ENCODE assay signal across 16 mouse cellular contexts in genomic region chr14:55768555-55768954, GRCm38 (mm10). TPM values are rescaled to one million over a fixed set of nuclear protein-coding genes. Genes with fewer than 3 reads are reported as not detected.
DNase-seq lines count a peak whose midpoint lies in the region; ATAC-seq and TF ChIP-seq lines count a peak whose summit lies in the region.
"Had no signal": no experiment of that assay in that cellular context is flagged by ENCODE, and none has a peak within 500 bp of the region (broad histone marks: within the 10 kb centered on the region; RNA-seq: fewer than 3 reads in every experiment).

No protein-coding gene starts in this region.

- H3K9me3 ChIP-seq in heart, embryonic 14.5 days (ENCODE audit: control insufficient read depth, low read length) = no peaks in the 10 kb centered on the region
- H3K9me3 ChIP-seq in liver, postnatal 0 days (ENCODE audit: low read length) = no peaks in the 10 kb centered on the region
- H3K9me3 ChIP-seq: forebrain, embryonic 13.5 days; kidney, embryonic 15.5 days; limb, embryonic 13.5 days had no signal

- peaks cover 6 to 10% of the 10 kb centered on the region in 2 experiments; a peak in 2 of 4 replicates for H3K4me1 ChIP-seq in heart, embryonic 14.5 days (ENCODE audit: control insufficient read depth in 2 of 2, insufficient read depth in 2 of 2, low read length in 2 of 2)
- peaks cover 8% of the 10 kb centered on the region for H3K4me1 ChIP-seq in liver, postnatal 0 days (ENCODE audit: insufficient read depth)

- no peak overlapping the region for H3K4me2 ChIP-seq in heart, embryonic 14.5 days (ENCODE audit: low read length)
- peak overlapping the region; percentile 68; the same call in 1 of the 2 replicates for H3K4me2 ChIP-seq in liver, postnatal 0 days (ENCODE audit: low read depth, low read length)

- H3K9ac ChIP-seq in heart, embryonic 14.5 days (ENCODE audit: low read length) = peak overlapping the region; percentile 67; the same call in 1 of the 2 replicates
- H3K9ac ChIP-seq in liver, postnatal 0 days (replicated peaks) = no peak overlapping the region; the same call in 1 of the 2 replicates

- TF ChIP-seq EP300 in liver, postnatal 0 days (IDR thresholded peaks at IDR 0.05; ENCODE audit: low read depth) = no peak

- H3K4me3 ChIP-seq in heart, embryonic 14.5 days (ENCODE audit: control insufficient read depth in 1 of 2, insufficient read depth in 1 of 2, low read depth in 1 of 2, low read length in 2 of 2) = no peak overlapping the region
- H3K4me3 ChIP-seq in liver, postnatal 0 days (ENCODE audit: low read depth, low read length) = peak overlapping the region; percentile 41; the same call in 1 of the 2 replicates

- H3K36me3 ChIP-seq in heart, embryonic 14.5 days (ENCODE audit: control insufficient read depth, insufficient read depth, low read length) = 0 out of 2 replicates have a peak, but pooled peaks cover 5% of the 10 kb centered on the region
- H3K36me3 ChIP-seq in liver, postnatal 0 days (replicated peaks; ENCODE audit: insufficient read depth, low read length) = no peaks in the 10 kb centered on the region
- H3K36me3 ChIP-seq: kidney, embryonic 15.5 days had no signal

- H3K27me3 ChIP-seq in heart, embryonic 14.5 days (ENCODE audit: control insufficient read depth, insufficient read depth, low read length) = peaks cover 15% of the 10 kb centered on the region
- peaks cover 14% of the 10 kb centered on the region; the same call in 1 of the 2 replicates for H3K27me3 ChIP-seq in liver, postnatal 0 days (ENCODE audit: insufficient read depth, low read length)

- no peak for ATAC-seq in heart, embryonic 14.5 days (ENCODE audit: insufficient number of reproducible peaks, insufficient read depth, low FRiP score, low read depth)
- no peak for ATAC-seq in liver, postnatal 0 days
- ATAC-seq in granulocyte monocyte progenitor cell, adult 5-6 weeks (replicated peaks; ENCODE audit: poor library complexity, severe bottlenecking) = no peak

- no peak for DNase-seq in heart, postnatal 14 days
- DNase-seq in lung, postnatal 25 days (ENCODE audit: low spot score) = peak; percentile 52
- no peak for DNase-seq in lung, postnatal 4 days
- peak; percentile 64 for DNase-seq in fibroblast of lung, adult 2 months (ENCODE audit: low read depth)
- no peak for DNase-seq in liver, postnatal 0 days
- DNase-seq in adipocyte (ENCODE audit: low spot score) = no peak
- DNase-seq: B cell, adult 2 months; gastrocnemius, postnatal 10 days had no signal

- intact Hi-C loops in heart, postnatal 14 days (cut with DNase I) = no loop called here

- TF ChIP-seq CTCF in liver, postnatal 0 days (IDR thresholded peaks at IDR 0.05; ENCODE audit: low read depth) = no peak

- no peak overlapping the region for H3K27ac ChIP-seq in heart, embryonic 14.5 days (replicated peaks in 1 of 2; ENCODE audit: control insufficient read depth in 1 of 2, insufficient read depth in 1 of 2, low read depth in 2 of 2, low read length in 2 of 2)
- H3K27ac ChIP-seq in liver, postnatal 0 days (ENCODE audit: low read depth) = no peak overlapping the region
- H3K27ac ChIP-seq: forebrain, embryonic 13.5 days; heart, adult 2 months; hindbrain, embryonic 14.5 days; kidney, embryonic 15.5 days; limb, embryonic 13.5 days had no signal

- 83% methylated on average over 6 of the region's 6 CpGs for WGBS in heart, embryonic 14.5 days
- 66% methylated on average over 6 of the region's 6 CpGs for WGBS in liver, postnatal 0 days (ENCODE audit: insufficient replicate concordance)

RNA-seq across cellular contexts. Expression of gene Ltb4r1, which starts 2.8 kb away (rescaled TPM):
- 0.28 and 0.62 TPM in 2 replicates for polyA plus RNA-seq in heart, embryonic 14.5 days (2014; fragmentation: Nextera tagmentation; extraction: Ambion mirVana)
- total RNA-seq in heart, postnatal 14 days (2021) = under 1 TPM; 0.37 to 0.60 TPM
- 21.6 and 22.0 TPM in 2 replicates for polyA plus RNA-seq in liver, postnatal 0 days (2015; fragmentation: Nextera tagmentation; extraction: Ambion mirVana)
- total RNA-seq in granulocyte monocyte progenitor cell, adult 5-6 weeks (2014; fragmentation: Nextera tagmentation) = 19.4 and 23.3 TPM in 2 replicates
- 19.8 and 25.8 TPM in 2 replicates for total RNA-seq in granulocyte monocyte progenitor cell, adult 5-6 weeks (2017)
- total RNA-seq: adrenal gland, postnatal 25 days had no signal
- polyA plus RNA-seq: forebrain, embryonic 13.5 days; hindbrain, embryonic 14.5 days had no signal

RNA-seq across cellular contexts. Expression of gene Ltb4r2, which starts 7.3 kb away (rescaled TPM):
- 0.24 and 0.27 TPM in 2 replicates for polyA plus RNA-seq in heart, embryonic 14.5 days (2014; fragmentation: Nextera tagmentation; extraction: Ambion mirVana)
- under 1 TPM; 0.12 to 0.17 TPM for total RNA-seq in heart, postnatal 14 days (2021)
- polyA plus RNA-seq in liver, postnatal 0 days (2015; fragmentation: Nextera tagmentation; extraction: Ambion mirVana) = 1.8 and 2.1 TPM in 2 replicates
- total RNA-seq in granulocyte monocyte progenitor cell, adult 5-6 weeks (2014; fragmentation: Nextera tagmentation) = 0.56 and 2.1 TPM in 2 replicates
- 0.34 TPM in 1 of 2 replicates, not detected in the other for total RNA-seq in granulocyte monocyte progenitor cell, adult 5-6 weeks (2017)

RNA-seq across cellular contexts. Expression of gene Cideb, which starts 10.3 kb away (rescaled TPM):
- polyA plus RNA-seq in heart, embryonic 14.5 days (2014; fragmentation: Nextera tagmentation; extraction: Ambion mirVana) = 1.5 and 1.6 TPM in 2 replicates
- total RNA-seq in heart, postnatal 14 days (2021) = 1 to 10 TPM in 1 of 2 experiments, under 1 TPM in 1; 1.00 to 1.0 TPM
- 191 and 192 TPM in 2 replicates for polyA plus RNA-seq in liver, postnatal 0 days (2015; fragmentation: Nextera tagmentation; extraction: Ambion mirVana)
- total RNA-seq in granulocyte monocyte progenitor cell, adult 5-6 weeks (2014; fragmentation: Nextera tagmentation) = not detected in 2 replicates
- total RNA-seq in granulocyte monocyte progenitor cell, adult 5-6 weeks (2017) = not detected in 2 replicates
- total RNA-seq: gastrocnemius, postnatal 10 days had no signal
- polyA plus RNA-seq: hindbrain, embryonic 14.5 days had no signal

RNA-seq across cellular contexts. Expression of gene Adcy4, which starts 15.3 kb away (rescaled TPM):
- 14.8 and 17.7 TPM in 2 replicates for polyA plus RNA-seq in heart, embryonic 14.5 days (2014; fragmentation: Nextera tagmentation; extraction: Ambion mirVana)
- 10 to 100 TPM; 19.8 to 21.1 TPM for total RNA-seq in heart, postnatal 14 days (2021)
- polyA plus RNA-seq in liver, postnatal 0 days (2015; fragmentation: Nextera tagmentation; extraction: Ambion mirVana) = 1.5 and 1.7 TPM in 2 replicates
- not detected in 2 replicates for total RNA-seq in granulocyte monocyte progenitor cell, adult 5-6 weeks (2014; fragmentation: Nextera tagmentation)
- not detected in 2 replicates for total RNA-seq in granulocyte monocyte progenitor cell, adult 5-6 weeks (2017)

RNA-seq across cellular contexts. Expression of gene Ripk3, which starts 20.1 kb away (rescaled TPM):
- 13.6 and 16.1 TPM in 2 replicates for polyA plus RNA-seq in heart, embryonic 14.5 days (2014; fragmentation: Nextera tagmentation; extraction: Ambion mirVana)
- 1 to 10 TPM; 4.4 to 6.1 TPM for total RNA-seq in heart, postnatal 14 days (2021)
- 9.6 and 10.3 TPM in 2 replicates for polyA plus RNA-seq in liver, postnatal 0 days (2015; fragmentation: Nextera tagmentation; extraction: Ambion mirVana)
- 104 and 157 TPM in 2 replicates for total RNA-seq in granulocyte monocyte progenitor cell, adult 5-6 weeks (2014; fragmentation: Nextera tagmentation)
- total RNA-seq in granulocyte monocyte progenitor cell, adult 5-6 weeks (2017) = 40.9 and 42.4 TPM in 2 replicates

Comparison
In these comparisons a context has a peak if more than half of its experiments do, and no peak if none do; other contexts are left out.
1. DNase-seq: peak in lung, postnatal 25 days (single experiment) and fibroblast of lung, adult 2 months (single experiment); none in heart, postnatal 14 days (0 of 2), lung, postnatal 4 days (0 of 2), liver, postnatal 0 days (single experiment) and adipocyte (single experiment).
2. RNA of gene Ltb4r1, which starts 2.8 kb away (total RNA-seq): 19.4 to 25.8 TPM in granulocyte monocyte progenitor cell, adult 5-6 weeks; 0.37 to 0.60 TPM in heart, postnatal 14 days; every median in the first group is over 10 times any median in the second.